Mouse (Mus musculus): ENCODE data around the gene Ttll4.

The Ttll4 gene

GRCm38 (mm10) chr1:74712046-74712445 is 50.5 kb downstream of the Ttll4 start:
- no peak for DNase-seq (ENCODE audit: low spot score in 2 of 2)

- no peak for DNase-seq (ENCODE audit: low spot score in 2 of 2)
Observed at GRCm38 (mm10) chr1:74712461-74713098, 51.0 kb downstream of the Ttll4 start.

GRCm38 (mm10) chr1:74713099-74713858 is 51.7 kb downstream of the Ttll4 start, which contains the start of gene Cyp27a1:
Cyp27a1 (plus strand) TSS chr1:74713574.
- DNase-seq (ENCODE audit: low spot score in 2 of 2), result no peak

GRCm38 (mm10) chr1:74713859-74714730 is 52.5 kb downstream of the Ttll4 start:
- no peak for DNase-seq (ENCODE audit: low spot score in 2 of 2)

GRCm38 (mm10) chr1:74714967-74715366 is 53.4 kb downstream of the Ttll4 start:
- DNase-seq (ENCODE audit: low spot score in 2 of 2), result no peak

- DNase-seq (ENCODE audit: low spot score in 2 of 2), result no peak
Observed at GRCm38 (mm10) chr1:74715468-74715867, 53.9 kb downstream of the Ttll4 start.

GRCm38 (mm10) chr1:74715886-74716285 is 54.3 kb downstream of the Ttll4 start:
- no peak for DNase-seq (ENCODE audit: low spot score in 2 of 2)

- no peak for DNase-seq (ENCODE audit: low spot score in 2 of 2)
Observed at GRCm38 (mm10) chr1:74718113-74718512, 56.6 kb downstream of the Ttll4 start.

GRCm38 (mm10) chr1:74719281-74719680 is 57.7 kb downstream of the Ttll4 start:
- DNase-seq (ENCODE audit: low spot score in 2 of 2), result no peak

GRCm38 (mm10) chr1:74721657-74722056 is 60.1 kb downstream of the Ttll4 start:
- DNase-seq (ENCODE audit: low spot score in 2 of 2), result no peak

- peak in 1 of 2 experiments; percentile 20 for DNase-seq (ENCODE audit: low spot score in 2 of 2)
Observed at GRCm38 (mm10) chr1:74723748-74724147, 62.2 kb downstream of the Ttll4 start.

GRCm38 (mm10) chr1:74726114-74726513 is 64.6 kb downstream of the Ttll4 start:
- no peak for DNase-seq (ENCODE audit: low spot score in 2 of 2)

- no peak for DNase-seq (ENCODE audit: low spot score in 2 of 2)
Observed at GRCm38 (mm10) chr1:74726674-74727073, 65.1 kb downstream of the Ttll4 start.

- DNase-seq (ENCODE audit: low spot score in 2 of 2), result no peak
Observed at GRCm38 (mm10) chr1:74728446-74728845, 66.9 kb downstream of the Ttll4 start.

- no peak for DNase-seq (ENCODE audit: low spot score in 2 of 2)
Observed at GRCm38 (mm10) chr1:74736977-74737376, 75.4 kb downstream of the Ttll4 start.

GRCm38 (mm10) chr1:74737500-74737899 is 76.0 kb downstream of the Ttll4 start:
- no peak for DNase-seq (ENCODE audit: low spot score in 2 of 2)

- DNase-seq (ENCODE audit: low spot score in 2 of 2), result no peak
Observed at GRCm38 (mm10) chr1:74740846-74741245, 79.3 kb downstream of the Ttll4 start.

- DNase-seq (ENCODE audit: low spot score in 2 of 2), result no peak
Observed at GRCm38 (mm10) chr1:74747335-74747734, 85.8 kb downstream of the Ttll4 start.

GRCm38 (mm10) chr1:74748643-74749271 is 87.2 kb downstream of the Ttll4 start, which contains the start of gene Prkag3:
Prkag3 (minus strand) TSS chr1:74749221.
- DNase-seq (ENCODE audit: low spot score in 2 of 2), result peak; percentile 9 to 46

- DNase-seq (ENCODE audit: low spot score in 2 of 2), result no peak
Observed at GRCm38 (mm10) chr1:74749301-74749700, 87.8 kb downstream of the Ttll4 start.

GRCm38 (mm10) chr1:74750683-74751082 is 89.1 kb downstream of the Ttll4 start:
- DNase-seq (ENCODE audit: low spot score in 2 of 2), result no peak

GRCm38 (mm10) chr1:74752150-74752549 is 90.6 kb downstream of the Ttll4 start:
- DNase-seq (ENCODE audit: low spot score in 2 of 2), result no peak

Data from thymus, postnatal 10 days (tissue).